Mouse (Mus musculus) forebrain, embryonic 14.5 days (tissue): ENCODE measurements at regions not wholly inside any gene's neighbourhood (a gene's known extent, or its start where the extent isn't known, plus 50 kb on each side); places are given as distances from the start of the nearest gene placed in this dataset.

Experiments
- ATAC-seq: fragments of 200-750 bp; cut with Nextera tagmentation; 2 replicates; pipeline ENCODE4 v1.8.0; 2017; ENCODE audit warnings: mild to moderate bottlenecking, moderate library complexity
- DNase-seq: peaks from one replicate; pipeline ENCODE4 v3.0.0-alpha.2; 2015; ENCODE audit warnings: low spot score
- H3K27ac ChIP-seq: fragments of 300-500 bp; sonication (generic); 2 replicates; pipeline ENCODE4 v1.5.1; 2014; ENCODE audit warnings: low read depth, mild to moderate bottlenecking, control low read depth, low read length, moderate library complexity
- H3K27me3 ChIP-seq: fragments of 300-500 bp; sonication (generic); replicated peaks from 2 replicates; pipeline ENCODE4 v1.6.1; 2014; ENCODE audit warnings: low read length, control low read depth, mixed read lengths; ENCODE audit not compliant: control insufficient read depth, insufficient read depth
- H3K36me3 ChIP-seq: fragments of 300-500 bp; sonication (generic); 2 replicates; pipeline ENCODE4 v1.6.1; 2014; ENCODE audit warnings: low read length, control low read depth; ENCODE audit not compliant: control insufficient read depth, insufficient read depth
- H3K4me1 ChIP-seq: fragments of 300-500 bp; sonication (generic); 2 replicates; pipeline ENCODE4 v1.6.1; 2014; ENCODE audit warnings: antibody characterized with exemption, low read length, control low read depth; ENCODE audit not compliant: control insufficient read depth, insufficient read depth
- H3K4me2 ChIP-seq: fragments of 300-500 bp; sonication (generic); 2 replicates; pipeline ENCODE4 v1.6.1; 2014; ENCODE audit warnings: mild to moderate bottlenecking, control low read depth, low read length
- H3K4me3 ChIP-seq: fragments of 300-500 bp; sonication (generic); 2 replicates; pipeline ENCODE4 v1.5.1; 2014; ENCODE audit warnings: low read depth, low read length, control low read depth
- H3K9ac ChIP-seq: fragments of 300-500 bp; sonication (generic); 2 replicates; pipeline ENCODE4 v1.6.1; 2014; ENCODE audit warnings: mild to moderate bottlenecking, low read length, control low read depth, moderate library complexity
- H3K9me3 ChIP-seq: fragments of 300-500 bp; sonication (generic); replicated peaks from 2 replicates; pipeline ENCODE4 v1.6.1; 2016; ENCODE audit warnings: low read length, control low read depth, mixed read lengths; ENCODE audit not compliant: control insufficient read depth

DNA sequence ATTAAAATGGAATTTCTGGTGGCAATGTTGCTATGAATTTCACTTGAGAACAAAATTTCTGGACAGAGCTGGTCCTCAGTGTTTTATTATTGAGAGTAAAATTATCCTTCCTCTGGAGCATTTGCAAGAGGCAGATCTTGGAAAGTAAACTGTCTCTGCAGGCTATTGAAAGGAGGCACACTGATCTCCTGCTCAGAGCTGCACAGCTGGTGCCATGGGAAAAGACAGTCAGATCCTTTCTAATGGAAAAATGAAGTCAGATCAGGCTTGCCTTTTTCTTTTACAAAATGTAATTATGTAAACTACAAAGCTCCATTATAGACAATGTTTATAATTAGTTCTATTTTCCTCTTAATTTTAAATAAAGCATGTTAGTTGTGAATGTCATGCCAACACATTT, 1473.3 kb upstream of the G6pd2 start:
- Histone ChIP-seq H3K4me2 (no peak overlapping the region), H3K27ac (no peak overlapping the region), H3K4me1 (no peaks in the 10 kb centered on the region), H3K36me3 (no peaks in the 10 kb centered on the region), H3K9me3 (no peaks in the 10 kb centered on the region), H3K4me3 (no peak overlapping the region), H3K9ac (no peak overlapping the region), H3K27me3 (no peaks in the 10 kb centered on the region)
- DNase-seq = peak; percentile 43
- ATAC-seq = peak; percentile 62; the same call in 1 of the 2 replicates
